Mouse (Mus musculus) central nervous system, embryonic 11.5 days (tissue): ENCODE results near the gene Gnpda2. TPM values are rescaled to one million over a fixed set of nuclear protein-coding genes. Genes with fewer than 3 reads are reported as not detected.

Experiments used
- polyA plus RNA-seq: library from polyadenylated mRNA; depleted of rRNA; stranded (reverse); fragments of >200 nt; gene quantifications from 2 replicates; pipeline ENCODE4 v1.2.3, GENCODE M21; 2012; rRNA removed

The Gnpda2 gene
- 14.1 and 19.5 TPM in 2 replicates for polyA plus RNA-seq

GRCm38 (mm10) chr5:69591640-69592461 lies at the start of gene Gnpda2:
TSS of gene Gnpda2 (minus strand) at chr5:69592340.

DNA sequence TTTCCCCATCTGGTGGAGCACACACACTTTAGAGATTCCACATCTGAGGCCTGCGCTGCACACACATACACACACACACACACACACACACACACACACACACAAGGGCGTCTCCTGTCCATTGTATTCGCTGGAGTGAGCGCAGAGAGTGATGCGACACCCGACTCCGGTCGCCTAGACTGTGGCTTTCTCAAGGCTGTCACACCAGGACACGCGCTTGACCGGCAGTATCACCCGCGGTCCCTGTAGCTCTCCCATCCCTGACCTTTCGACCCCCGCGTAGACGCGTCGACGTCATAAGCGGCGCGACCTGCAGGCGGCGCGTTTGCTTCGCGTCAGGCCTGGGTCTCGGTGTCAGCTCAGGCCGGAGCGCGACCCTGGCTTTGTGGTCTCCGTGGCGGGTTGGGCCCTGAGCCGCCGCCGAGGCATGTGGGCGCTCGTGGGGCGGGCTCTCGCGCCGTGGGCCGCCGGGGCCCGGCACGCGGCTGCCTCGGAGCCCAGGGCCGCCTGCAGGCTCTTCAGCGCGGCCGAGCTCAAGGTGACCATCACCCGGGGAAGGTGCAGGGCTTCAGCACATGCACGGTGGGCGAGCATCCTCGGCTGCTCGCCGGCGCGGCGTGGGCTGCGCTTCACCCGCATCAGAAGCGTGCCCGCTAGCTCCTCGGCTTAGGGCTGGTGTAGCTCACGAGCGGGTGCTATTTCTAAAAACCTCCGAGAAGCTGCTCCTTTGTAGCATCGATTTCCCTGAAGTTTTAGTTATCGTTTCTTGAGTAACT lies 35.3 kb downstream of the Gnpda2 start, which contains the start of gene Guf1:
Gene Guf1 (plus strand): TSS at position 296 of the 776 bp plus-strand sequence.

GRCm38 (mm10) chr5:69542489-69542888 lies 49.7 kb downstream of the Gnpda2 start, which contains the start of gene Yipf7:
TSS of gene Yipf7 (minus strand) at chr5:69542648.

Other genes starting within 250 kb of the Gnpda2 start
- gene Yipf7, start 49.7 kb downstream of the Gnpda2 start, polyA plus RNA-seq: 0.04 and 0.14 TPM in 2 replicates
- 42.5 and 62.3 TPM in 2 replicates for gene Guf1, start 35.4 kb downstream of the Gnpda2 start, polyA plus RNA-seq